Mouse (Mus musculus) liver, postnatal 0 days (tissue): ENCODE data around the gene Cwh43.
"Not testable (repeated sequence)": the region's sequence is repeated elsewhere in the genome, so short reads cannot be mapped to it uniquely, and the experiment has no call there.

ENCODE experiments used
- CTCF ChIP-seq: sonication (generic); IDR thresholded peaks from 2 replicates; pipeline ENCODE4 v1.5.1; 2016; ENCODE audit warnings: antibody characterized with exemption, low read depth
- EP300 ChIP-seq: IDR thresholded peaks from 2 replicates; pipeline ENCODE4 v1.6.1; 2016; ENCODE audit warnings: antibody characterized with exemption, low read depth, mild to moderate bottlenecking

DNA sequence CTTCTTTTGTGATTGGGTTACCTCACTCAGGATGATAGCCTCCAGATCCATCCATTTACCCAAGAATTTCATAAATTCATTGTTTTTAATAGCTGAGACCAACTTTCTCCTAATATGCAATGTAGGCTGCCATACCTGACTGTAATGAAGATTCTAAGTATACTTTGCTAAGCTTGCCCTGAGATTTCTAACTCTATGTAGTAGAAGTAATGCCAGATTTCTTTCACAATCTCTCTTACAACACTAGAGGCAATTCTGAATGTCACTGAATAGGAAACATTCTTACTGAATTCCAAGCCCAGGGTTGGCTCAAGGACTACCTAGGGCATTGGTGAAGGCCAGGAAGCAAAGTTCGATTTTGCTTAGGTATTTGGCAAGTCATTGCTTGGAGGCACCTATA is 76.5 kb downstream of the Cwh43 start:
- TF ChIP-seq EP300, CTCF: not testable (repeated sequence)
